In genomic region chr6:52464571-52464970, GRCm38 (mm10) we compare ENCODE assay signal across 18 mouse cellular contexts.
DNase-seq lines count a peak whose midpoint lies in the region; TF ChIP-seq lines count a peak whose summit lies in the region.
"Had no signal": no experiment of that assay in that cellular context is flagged by ENCODE, and none has a peak within 500 bp of the region (broad histone marks: within the 10 kb centered on the region; RNA-seq: fewer than 3 reads in every experiment).

No protein-coding gene starts in this region.

- intact Hi-C loops in gastrocnemius, adult 2 months (cut with DNase I), result no loop called here
- intact Hi-C loops in heart, postnatal 10 days (cut with DNase I), result no loop called here
- intact Hi-C loops in gastrocnemius, postnatal 14 days (cut with DNase I; ENCODE audit: low total_unique reads), result no loop called here

- DNase-seq in cerebellum, postnatal 14 days, result peak; percentile 49 to 66
- DNase-seq in cerebellum, adult 9-10 months, result no peak
- DNase-seq in gastrocnemius, adult 2 months, result peak; percentile 45
- no peak for DNase-seq in gastrocnemius, postnatal 10 days
- DNase-seq in heart, postnatal 10 days, result peak; percentile 26 to 30
- no peak for DNase-seq in heart, postnatal 4 days
- peak; percentile 27 for DNase-seq in gastrocnemius, postnatal 14 days
- no peak for DNase-seq in embryo, embryonic 10 days (ENCODE audit: low spot score)
- DNase-seq: adrenal gland, postnatal 10 days; cerebellum, adult 11-12 months; cerebellum, postnatal 25 days; kidney, adult 2 months had no signal

- TF ChIP-seq CTCF in gastrocnemius, adult 2 months (IDR thresholded peaks at IDR 0.05), result no peak

- no peak overlapping the region for H3K27ac ChIP-seq in gastrocnemius, adult 2 months
- H3K27ac ChIP-seq: embryonic facial prominence, embryonic 15.5 days; forebrain, embryonic 10.5 days; hindbrain, embryonic 10.5 days; hindbrain, embryonic 14.5 days; intestine, embryonic 15.5 days had no signal

- no peak overlapping the region for H3K4me3 ChIP-seq in gastrocnemius, adult 2 months
- H3K4me3 ChIP-seq: embryonic facial prominence, embryonic 15.5 days; erythroblast, embryonic 14.5 days; forebrain, embryonic 10.5 days; hindbrain, embryonic 10.5 days; intestine, embryonic 15.5 days had no signal

Comparison
In these comparisons a context has a peak if more than half of its experiments do, and no peak if none do; other contexts are left out.
1. DNase-seq: peak in cerebellum, postnatal 14 days (2 of 2), gastrocnemius, adult 2 months (single experiment), heart, postnatal 10 days (2 of 2) and gastrocnemius, postnatal 14 days (single experiment); none in cerebellum, adult 9-10 months (single experiment), gastrocnemius, postnatal 10 days (single experiment), heart, postnatal 4 days (single experiment) and embryo, embryonic 10 days (single experiment).